Mouse (Mus musculus): ENCODE measurements around the gene Copg2.

- TF ChIP-seq GATA1 (IDR thresholded peaks at IDR 0.05; ENCODE audit: borderline replicate concordance, low read length) (no peak), POLR2AphosphoS5 (IDR thresholded peaks at IDR 0.05; ENCODE audit: insufficient replicate concordance, low read depth, low read length) (no peak), CTCF (IDR thresholded peaks at IDR 0.05; ENCODE audit: low read depth, low read length) (no peak), TAL1 (conservative IDR thresholded peaks at IDR 0.05; ENCODE audit: low read depth, low read length) (no peak), GATA2 (IDR thresholded peaks at IDR 0.05; ENCODE audit: borderline replicate concordance, low read depth, low read length) (no peak)
Measured at GRCm38 (mm10) chr6:30714891-30715471, 181.6 kb downstream of the Copg2 start.

All from G1E (cell line).